Mouse (Mus musculus) kidney, adult 18-20 months (tissue): Measurements from ENCODE around the gene Ttll2.
"Not testable (repeated sequence)": the region's sequence is repeated elsewhere in the genome, so short reads cannot be mapped to it uniquely, and the experiment has no call there.

Source experiments
- DNase-seq: peaks from one replicate; pipeline ENCODE4 v3.0.0; 2021

The Ttll2 gene

GRCm38 (mm10) chr17:7352596-7352995, at the start of gene Ttll2:
Gene Ttll2 (minus strand): TSS chr17:7352696.
- not testable (repeated sequence) for DNase-seq

GRCm38 (mm10) chr17:7399770-7400169, 47.3 kb upstream of the Ttll2 start:
- not testable (repeated sequence) for DNase-seq

GRCm38 (mm10) chr17:7398198-7398847, 45.8 kb upstream of the Ttll2 start:
- not testable (repeated sequence) for DNase-seq

GRCm38 (mm10) chr17:7397079-7397478, 44.6 kb upstream of the Ttll2 start:
- DNase-seq = not testable (repeated sequence)

- DNase-seq = not testable (repeated sequence)
Observed at GRCm38 (mm10) chr17:7396288-7396687, 43.8 kb upstream of the Ttll2 start.

GRCm38 (mm10) chr17:7395671-7396070, 43.2 kb upstream of the Ttll2 start:
- DNase-seq = not testable (repeated sequence)

GRCm38 (mm10) chr17:7395116-7395515, 42.6 kb upstream of the Ttll2 start:
- DNase-seq = not testable (repeated sequence)

GRCm38 (mm10) chr17:7389898-7390297, 37.4 kb upstream of the Ttll2 start:
- DNase-seq = not testable (repeated sequence)

- DNase-seq = not testable (repeated sequence)
Observed at GRCm38 (mm10) chr17:7388958-7389356, 36.5 kb upstream of the Ttll2 start.

- not testable (repeated sequence) for DNase-seq
Observed at GRCm38 (mm10) chr17:7388341-7388957, 36.0 kb upstream of the Ttll2 start.

- DNase-seq = not testable (repeated sequence)
Observed at GRCm38 (mm10) chr17:7386016-7386415, 33.5 kb upstream of the Ttll2 start.

- not testable (repeated sequence) for DNase-seq
Observed at GRCm38 (mm10) chr17:7385364-7385763, 32.9 kb upstream of the Ttll2 start, which contains the start of gene Unc93a2. Gene Unc93a2 (minus strand): TSS chr17:7385464.

GRCm38 (mm10) chr17:7383167-7384143, 31.0 kb upstream of the Ttll2 start:
- DNase-seq = not testable (repeated sequence)

- DNase-seq = not testable (repeated sequence)
Observed at GRCm38 (mm10) chr17:7382711-7383110, 30.2 kb upstream of the Ttll2 start.

- not testable (repeated sequence) for DNase-seq
Observed at GRCm38 (mm10) chr17:7377907-7378306, 25.4 kb upstream of the Ttll2 start.

GRCm38 (mm10) chr17:7376951-7377700, 24.6 kb upstream of the Ttll2 start:
- not testable (repeated sequence) for DNase-seq

GRCm38 (mm10) chr17:7371879-7372278, 19.4 kb upstream of the Ttll2 start, which contains the start of gene Gm49630:
Gene Gm49630 (minus strand): TSS chr17:7371979.
- not testable (repeated sequence) for DNase-seq

- DNase-seq = not testable (repeated sequence)
Observed at GRCm38 (mm10) chr17:7369401-7369800, 16.9 kb upstream of the Ttll2 start.

- DNase-seq = not testable (repeated sequence)
Observed at GRCm38 (mm10) chr17:7366676-7367374, 14.3 kb upstream of the Ttll2 start.

GRCm38 (mm10) chr17:7366265-7366664, 13.8 kb upstream of the Ttll2 start:
- DNase-seq = not testable (repeated sequence)

- not testable (repeated sequence) for DNase-seq
Observed at GRCm38 (mm10) chr17:7365615-7366014, 13.1 kb upstream of the Ttll2 start.
